Mouse (Mus musculus): ENCODE measurements around the gene Sohlh2. TPM values are rescaled to one million over a fixed set of nuclear protein-coding genes. Genes with fewer than 3 reads are reported as not detected.

Sohlh2 gene
- polyA plus RNA-seq, 1 experiment from 2014 or later, result not detected

DNA sequence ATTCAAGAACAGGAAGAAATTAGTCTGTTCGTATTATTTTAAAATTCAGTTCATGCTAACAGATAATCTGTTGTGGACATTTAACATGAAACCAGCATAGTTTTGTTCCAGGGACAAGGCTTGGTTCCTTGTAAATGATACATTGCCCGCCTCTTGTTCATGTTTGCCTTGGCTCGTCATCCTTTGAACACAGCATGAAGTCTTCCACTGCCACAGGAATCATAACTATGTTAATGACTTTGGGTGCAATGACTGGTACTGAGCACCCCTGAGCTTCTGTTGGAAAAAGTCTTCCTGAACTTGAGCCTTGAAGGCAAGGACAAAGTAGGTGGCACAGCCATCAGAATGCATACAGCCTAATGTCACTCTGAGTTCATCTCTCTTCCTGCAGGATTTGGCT, 66.2 kb downstream of the Sohlh2 start:
- Histone ChIP-seq H3K36me3 (no peaks in the 10 kb centered on the region), H3K4me3 (no peak overlapping the region), H3K4me1 (no peaks in the 10 kb centered on the region), H3K9me3 (replicated peaks) (no peaks in the 10 kb centered on the region), H3K4me2 (no peak overlapping the region), H3K9ac (no peak overlapping the region), H3K27me3 (replicated peaks) (peaks cover 13% of the 10 kb centered on the region), H3K27ac (no peak overlapping the region)
- ATAC-seq, result no peak
- WGBS (ENCODE audit: insufficient replicate concordance), result 69% methylated on average over 3 of the region's 3 CpGs

DNA sequence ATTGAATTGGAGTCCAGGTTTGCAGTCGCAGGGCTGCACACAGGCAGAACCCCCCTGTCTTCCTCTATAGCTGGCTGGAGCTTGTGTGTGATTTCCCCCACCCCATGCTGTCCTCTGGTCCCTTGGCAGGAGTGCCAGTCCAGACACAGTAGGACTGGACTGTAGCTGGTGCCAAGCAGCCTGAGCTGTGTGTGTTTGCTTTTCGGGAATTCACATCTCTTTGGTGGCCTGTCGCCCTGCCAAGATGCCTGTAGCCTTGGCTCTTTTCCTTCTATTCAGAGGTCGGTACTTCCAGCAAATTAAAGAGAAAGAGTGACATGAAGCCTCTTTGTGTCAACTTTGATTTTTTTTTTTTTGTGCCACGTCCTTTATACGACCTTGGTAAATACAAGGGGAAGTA, 66.7 kb downstream of the Sohlh2 start:
- WGBS (ENCODE audit: insufficient replicate concordance), result 66% methylated on average over 6 of the region's 6 CpGs

DNA sequence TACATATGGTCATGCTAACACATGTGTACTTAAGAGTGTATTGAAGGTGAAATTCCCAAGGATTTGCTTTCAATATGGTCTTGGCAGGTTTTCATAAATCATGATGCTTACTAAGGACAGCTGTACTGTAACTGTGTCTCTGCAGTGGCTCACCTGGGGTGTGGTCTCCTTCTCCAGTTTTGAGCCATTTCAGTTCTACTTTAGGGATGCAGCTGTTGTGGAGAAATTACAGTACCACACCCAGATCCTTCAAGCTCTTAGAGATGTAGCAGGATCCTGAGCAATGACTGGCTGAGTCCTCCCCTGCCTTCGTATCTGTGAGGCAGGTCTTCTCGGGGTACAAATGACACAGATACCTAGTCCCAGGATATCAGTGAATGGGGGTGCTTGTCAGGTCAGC, 68.8 kb downstream of the Sohlh2 start:
- ATAC-seq, result no peak
- no peaks in the 10 kb centered on the region for H3K36me3 ChIP-seq
- 65% methylated on average over 2 of the region's 2 CpGs for WGBS (ENCODE audit: insufficient replicate concordance)
- no peak overlapping the region for H3K9ac ChIP-seq
- H3K27me3 ChIP-seq (replicated peaks), result no peaks in the 10 kb centered on the region
- no peak overlapping the region for H3K27ac ChIP-seq
- H3K4me2 ChIP-seq, result no peak overlapping the region
- no peak overlapping the region for H3K4me3 ChIP-seq
- H3K4me1 ChIP-seq, result no peaks in the 10 kb centered on the region
- H3K9me3 ChIP-seq (replicated peaks), result no peaks in the 10 kb centered on the region

More for the DNA sequence above, 66.7 kb downstream of the Sohlh2 start:
- H3K9ac ChIP-seq, result no peak overlapping the region
- no peaks in the 10 kb centered on the region for H3K4me1 ChIP-seq
- H3K4me3 ChIP-seq, result no peak overlapping the region
- H3K27ac ChIP-seq, result no peak overlapping the region
- no peaks in the 10 kb centered on the region for H3K9me3 ChIP-seq (replicated peaks)
- peaks cover 8% of the 10 kb centered on the region for H3K27me3 ChIP-seq (replicated peaks)
- ATAC-seq, result no peak
- H3K4me2 ChIP-seq, result no peak overlapping the region
- H3K36me3 ChIP-seq, result no peaks in the 10 kb centered on the region

Small RNAs within 50 kb of the gene (microRNA-seq; reads per million reads assigned to microRNA genes)
- not detected for gene Gm22029

Other genes with a start within 250 kb of the Sohlh2 start
- 0.43 and 0.98 TPM in 2 replicates for gene Ccna1, start 126.5 kb upstream of the Sohlh2 start, polyA plus RNA-seq (2016; fragmentation: Nextera tagmentation; extraction: Ambion mirVana)
- gene Spg20, start 69.9 kb upstream of the Sohlh2 start, polyA plus RNA-seq (2016; fragmentation: Nextera tagmentation; extraction: Ambion mirVana), result 15.8 and 16.2 TPM in 2 replicates
- gene Ccdc169, start 44.7 kb upstream of the Sohlh2 start, polyA plus RNA-seq (2016; fragmentation: Nextera tagmentation; extraction: Ambion mirVana), result not detected in 2 replicates
- 1.7 and 1.8 TPM in 2 replicates for gene Dclk1, start 60.3 kb downstream of the Sohlh2 start, polyA plus RNA-seq (2016; fragmentation: Nextera tagmentation; extraction: Ambion mirVana)

Measured in liver, embryonic 12.5 days (tissue).